Mouse (Mus musculus): ENCODE data around the gene Nbea.

Nbea gene

DNA sequence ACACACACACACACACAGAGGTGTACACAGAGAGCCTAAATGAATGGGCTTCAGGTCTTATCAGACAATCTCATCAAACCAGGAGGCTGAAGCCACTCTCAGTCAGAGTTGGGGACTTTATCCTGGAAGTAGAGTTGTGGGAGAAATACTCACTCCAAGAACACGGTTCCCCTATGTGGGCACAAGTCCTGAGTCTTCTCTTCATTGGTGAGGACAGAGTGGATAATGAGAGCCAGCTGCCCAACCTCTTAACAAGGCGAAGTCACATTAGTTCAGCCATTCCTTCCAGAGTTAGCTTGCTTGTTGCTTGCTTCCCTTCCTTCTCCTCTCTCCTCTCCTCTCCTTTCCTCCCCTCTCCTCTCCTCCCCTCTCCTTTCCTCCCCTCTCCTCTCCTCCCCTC lies 584.8 kb downstream of the Nbea start:
- DNase-seq (ENCODE audit: low read depth, low spot score) = no peak

DNA sequence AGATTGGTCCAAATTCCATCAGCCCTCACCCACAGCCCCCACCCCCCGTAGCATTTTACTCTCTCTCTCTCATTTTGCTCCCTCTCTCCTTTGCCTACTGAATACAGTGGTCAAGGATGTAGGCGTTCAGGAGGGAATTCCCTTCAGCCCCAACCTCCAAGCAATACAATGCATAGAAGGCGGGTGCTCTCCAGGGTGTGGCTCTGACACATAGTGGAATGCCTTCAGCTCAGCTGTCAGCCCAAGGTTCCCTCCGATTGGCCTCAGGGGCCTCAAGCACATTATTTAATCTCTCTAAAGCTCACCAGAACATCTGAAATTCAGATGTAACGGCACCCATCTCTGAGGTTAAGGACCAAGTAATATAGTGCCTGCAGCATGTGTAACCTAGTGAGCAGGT lies 590.2 kb downstream of the Nbea start:
- no peak for DNase-seq (ENCODE audit: low read depth, low spot score)

DNA sequence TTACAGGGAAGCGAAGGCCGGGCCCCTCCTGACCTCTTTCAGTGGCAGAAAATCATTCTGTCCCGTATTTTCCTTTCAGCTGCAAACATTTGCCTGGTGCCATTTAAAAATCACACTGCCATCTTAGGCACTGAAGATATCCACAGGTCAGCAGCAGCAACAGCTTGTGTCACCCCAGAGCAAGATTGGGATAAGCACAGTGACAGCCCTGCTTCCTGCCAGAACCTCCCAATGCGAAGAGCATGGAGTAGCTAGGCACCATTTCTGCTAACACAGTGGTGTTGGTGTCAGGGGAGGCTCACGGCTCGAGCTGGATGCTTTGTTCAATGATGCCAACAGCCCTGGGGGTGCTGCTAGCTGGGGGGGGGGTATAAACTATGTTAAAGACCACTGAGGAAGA lies 592.8 kb downstream of the Nbea start:
- DNase-seq (ENCODE audit: low read depth, low spot score) = no peak

DNA sequence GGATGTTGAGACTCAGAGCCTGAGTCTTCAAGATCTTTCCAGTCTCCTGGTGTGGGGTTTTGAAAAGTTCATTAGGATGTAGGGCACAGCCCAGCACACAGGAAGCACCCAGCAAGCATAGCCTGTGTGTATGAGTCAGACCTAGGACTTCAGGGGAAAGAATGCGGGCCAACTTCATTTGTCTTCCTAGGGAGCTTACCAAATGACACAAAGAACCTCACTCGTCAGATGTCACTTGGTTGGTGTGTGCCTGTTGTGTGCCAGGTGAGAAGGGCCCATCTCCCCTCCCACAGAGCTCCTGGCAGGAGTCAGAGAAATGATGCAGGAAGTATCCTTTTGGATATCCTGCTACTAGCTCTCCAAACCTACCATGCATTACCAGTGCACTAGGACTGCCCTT lies 593.2 kb downstream of the Nbea start:
- no peak for DNase-seq (ENCODE audit: low read depth, low spot score)

DNA sequence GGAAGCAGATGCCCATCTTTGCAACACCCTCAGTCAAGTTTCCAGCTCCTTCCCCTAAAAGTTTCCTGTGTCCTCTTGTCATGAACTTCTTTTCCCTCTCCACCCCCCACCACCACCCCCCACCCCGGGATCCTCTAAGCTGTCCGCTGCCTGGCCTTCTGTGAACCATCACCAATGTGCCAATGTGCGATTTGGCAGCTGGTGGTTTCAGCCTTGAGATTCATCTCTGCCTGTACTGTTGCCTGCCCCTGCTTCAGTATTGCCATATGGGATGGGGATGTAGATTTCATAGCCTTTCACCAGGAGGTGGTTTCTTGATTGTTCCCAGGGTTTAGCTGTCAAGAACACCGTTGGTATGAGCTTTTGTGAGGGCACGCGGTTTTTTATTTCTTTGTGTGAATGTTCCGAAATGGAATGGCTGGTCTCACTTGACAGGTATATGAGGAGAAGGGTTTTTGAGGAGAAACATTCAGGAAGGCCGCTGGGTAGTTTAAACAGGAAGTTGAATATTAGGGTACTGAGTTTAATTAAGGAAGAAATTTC lies 594.0 kb downstream of the Nbea start:
- no peak for DNase-seq (ENCODE audit: low read depth, low spot score)

DNA sequence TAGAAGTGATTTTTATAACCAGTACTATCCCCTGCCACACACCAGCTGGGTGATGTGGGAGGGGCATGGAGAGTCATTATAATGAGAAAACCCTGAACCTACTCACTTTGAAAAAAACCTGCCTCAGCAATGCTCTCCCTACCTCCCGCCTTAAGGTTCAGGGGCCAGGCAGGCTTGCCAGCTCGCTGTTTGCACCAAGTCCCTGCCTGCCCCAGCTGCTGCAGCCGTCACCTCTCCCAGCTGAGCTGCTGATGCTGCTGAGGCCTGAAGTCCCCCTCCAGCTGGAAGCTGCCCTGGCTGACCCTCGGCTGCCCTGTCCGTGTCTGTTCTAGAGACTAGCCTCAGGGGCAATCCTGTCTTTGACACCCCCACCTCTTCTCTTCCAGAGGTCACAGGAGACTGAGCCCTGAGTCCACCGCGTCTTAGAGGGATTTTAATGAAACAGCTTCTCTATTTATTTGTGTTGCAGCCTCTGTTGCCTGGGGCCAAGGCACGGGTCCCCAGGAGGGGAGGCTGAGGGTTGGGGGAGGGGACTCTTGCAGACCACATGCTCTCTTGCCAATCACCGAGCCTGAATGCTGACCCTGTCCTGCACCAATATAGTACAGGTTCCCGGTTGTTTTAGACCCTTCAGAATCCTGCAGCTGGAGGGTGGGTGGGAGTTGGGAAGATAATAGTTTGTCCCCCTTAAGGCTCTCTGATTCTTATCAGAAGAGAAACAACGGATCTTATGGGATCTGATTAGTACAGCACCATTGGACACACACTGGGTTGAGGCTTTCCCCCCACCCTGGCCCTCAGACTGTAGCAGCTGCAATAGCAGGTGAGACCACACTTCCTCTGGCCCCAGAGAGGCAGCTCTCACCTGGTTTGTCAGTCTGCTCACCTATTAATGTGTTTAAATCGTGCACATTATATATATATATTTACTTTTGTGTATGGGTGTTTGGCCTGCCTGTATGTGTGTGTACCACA lies 595.2 kb downstream of the Nbea start:
- DNase-seq (ENCODE audit: low read depth, low spot score) = no peak

DNA sequence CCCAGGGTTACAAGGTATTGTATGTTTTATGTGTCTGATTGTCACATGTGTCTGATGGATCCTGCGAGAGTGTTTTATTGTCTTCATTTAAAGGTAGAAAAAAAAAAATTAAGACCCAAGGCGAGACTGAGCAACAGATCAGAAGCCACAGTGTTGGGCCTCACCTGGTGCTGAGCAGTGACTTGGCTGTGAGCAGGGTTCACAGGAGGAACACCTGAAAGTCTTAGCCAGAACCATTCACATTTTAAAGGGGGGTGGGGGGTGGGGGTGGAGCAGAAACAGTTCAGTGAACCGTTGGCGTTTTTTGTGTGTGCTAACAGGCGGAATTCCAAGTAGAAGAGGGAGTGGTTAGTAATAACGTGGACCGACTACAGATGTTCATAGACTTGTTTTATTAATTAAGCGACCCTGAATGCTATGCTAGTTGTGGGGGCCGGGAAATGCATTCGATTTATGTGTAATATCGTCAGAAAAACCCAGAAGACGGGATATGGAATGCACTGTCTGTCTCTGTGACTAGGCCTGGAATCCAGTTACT lies 596.0 kb downstream of the Nbea start:
- no peak for DNase-seq (ENCODE audit: low read depth, low spot score)
